Mouse (Mus musculus) midbrain, embryonic 13.5 days (tissue): ENCODE data around the gene Thsd7b. TPM values are rescaled to one million over a fixed set of nuclear protein-coding genes. Genes with fewer than 3 reads are reported as not detected.
A peak's percentile ranks its signal among the peaks of the same experiment; 100 is the strongest.

Experiments
- ATAC-seq: fragments of 200-750 bp; cut with Nextera tagmentation; 2 replicates; pipeline ENCODE4 v1.8.0; 2017; ENCODE audit warnings: mild to moderate bottlenecking, moderate TSS enrichment, moderate library complexity
- H3K27ac ChIP-seq: fragments of 300-500 bp; sonication (generic); 2 replicates; pipeline ENCODE4 v1.5.1; 2015; ENCODE audit warnings: inconsistent platforms, mild to moderate bottlenecking, moderate library complexity
- H3K27me3 ChIP-seq: fragments of 300-500 bp; sonication (generic); 2 replicates; pipeline ENCODE4 v1.6.1; 2015; ENCODE audit warnings: mild to moderate bottlenecking, inconsistent platforms
- H3K36me3 ChIP-seq: fragments of 300-500 bp; sonication (generic); 2 replicates; pipeline ENCODE4 v1.6.1; 2015; ENCODE audit warnings: mild to moderate bottlenecking, inconsistent platforms
- H3K4me1 ChIP-seq: fragments of 300-500 bp; sonication (generic); replicated peaks from 2 replicates; pipeline ENCODE4 v1.6.1; 2015; ENCODE audit warnings: inconsistent platforms
- H3K4me2 ChIP-seq: fragments of 300-500 bp; sonication (generic); replicated peaks from 2 replicates; pipeline ENCODE4 v1.6.1; 2015; ENCODE audit warnings: moderate library complexity, mild to moderate bottlenecking, inconsistent platforms
- H3K4me3 ChIP-seq: fragments of 300-500 bp; sonication (generic); replicated peaks from 2 replicates; pipeline ENCODE4 v1.5.1; 2015; ENCODE audit warnings: mild to moderate bottlenecking, inconsistent platforms
- H3K9ac ChIP-seq: fragments of 300-500 bp; sonication (generic); replicated peaks from 2 replicates; pipeline ENCODE4 v1.6.1; 2015; ENCODE audit warnings: mild to moderate bottlenecking, inconsistent platforms
- H3K9me3 ChIP-seq: fragments of 300-500 bp; sonication (generic); 2 replicates; pipeline ENCODE4 v1.6.1; 2016; ENCODE audit warnings: mild to moderate bottlenecking, inconsistent platforms
- WGBS: fragments of 180-500 bp; shearing (Covaris S2); methylation state at CpG from one replicate; pipeline ENCODE4 v1.1.7; 2015; 5-methylcytosine and 5-hydroxymethylcytosine counted together
- polyA plus RNA-seq: library from polyadenylated mRNA; unstranded; fragments of >200 nt; fragmentation: Nextera tagmentation; extraction: Ambion mirVana; gene quantifications from 2 replicates; pipeline ENCODE4 v1.2.1, GENCODE M21; 2015

Gene Thsd7b
- 9.5 and 9.6 TPM in 2 replicates for polyA plus RNA-seq

DNA sequence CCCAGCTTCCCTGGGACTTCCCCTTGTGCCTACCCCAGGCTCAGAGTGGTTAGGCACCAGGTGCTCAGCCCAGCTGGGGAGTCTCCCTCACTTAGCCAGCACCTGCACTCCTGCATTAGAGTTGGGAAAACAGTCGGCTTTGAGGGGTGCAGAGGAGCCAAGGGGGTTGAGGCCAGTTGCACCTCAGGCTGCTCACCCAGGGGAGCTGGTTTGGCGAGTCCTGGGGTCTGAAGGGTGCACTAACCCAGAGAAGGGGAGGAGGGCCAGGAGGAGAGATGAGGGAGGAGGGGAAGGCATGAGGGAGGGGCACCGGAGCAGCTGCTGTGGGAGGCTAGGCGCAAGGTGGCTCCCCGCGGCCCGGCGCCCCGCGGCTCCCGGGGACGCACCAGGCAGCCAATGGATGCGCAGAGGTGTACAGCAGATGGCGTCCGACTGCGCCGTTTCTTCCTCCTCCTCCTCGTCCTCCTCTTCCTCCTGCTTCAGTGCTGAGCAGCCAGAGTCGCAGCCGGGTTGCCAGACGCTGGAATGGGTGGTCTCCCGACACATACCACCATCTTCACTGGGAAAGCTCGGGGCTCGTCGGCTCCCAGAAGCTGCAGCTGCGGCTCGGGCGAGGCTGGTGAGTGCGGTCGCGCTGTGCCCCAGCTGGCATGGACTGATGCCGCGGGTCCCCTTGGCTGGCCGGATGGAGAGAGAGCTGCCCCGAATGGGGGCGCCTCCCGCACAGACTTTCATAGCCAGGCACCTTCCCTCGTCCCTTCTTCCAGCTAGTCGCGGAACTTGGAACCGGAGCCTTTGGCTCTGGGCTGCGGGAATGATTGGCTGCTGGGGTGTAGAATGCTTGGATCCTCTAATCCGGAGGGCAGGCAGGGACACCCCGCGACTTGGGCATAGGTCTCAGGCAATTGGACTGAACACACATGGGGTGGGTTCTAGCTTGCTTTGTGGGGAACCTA, at the start of gene Thsd7b:
Gene Thsd7b, plus strand, starts transcription at position 321 of the 956 bp plus-strand sequence.
- no peaks in the 10 kb centered on the region for H3K27me3 ChIP-seq
- H3K27ac ChIP-seq = 0 out of 2 replicates have a peak within 1 kb of the TSS, but pooled peaks have one; percentile 53
- H3K4me2 ChIP-seq = peak within 1 kb of the TSS; percentile 88
- H3K4me3 ChIP-seq = peak within 1 kb of the TSS; percentile 64
- H3K36me3 ChIP-seq = no peaks in the 10 kb centered on the region
- peaks cover 19% of the 10 kb centered on the region for H3K4me1 ChIP-seq
- no peaks in the 10 kb centered on the region for H3K9me3 ChIP-seq
- H3K9ac ChIP-seq = peak within 1 kb of the TSS; percentile 70
- peak; percentile 90 for ATAC-seq
- WGBS = under 1% methylated on average over 41 of the region's 45 CpGs

- Histone ChIP-seq H3K4me2 (no peak overlapping the region), H3K9me3 (no peaks in the 10 kb centered on the region), H3K4me1 (no peaks in the 10 kb centered on the region), H3K9ac (no peak overlapping the region), H3K36me3 (no peaks in the 10 kb centered on the region), H3K27ac (no peak overlapping the region), H3K4me3 (no peak overlapping the region), H3K27me3 (no peaks in the 10 kb centered on the region)
- 60% methylated on average over 3 of the region's 3 CpGs for WGBS
- no peak for ATAC-seq
These were observed 28.8 kb upstream of the Thsd7b start for GRCm38 (mm10) chr1:129244292-129244691.

- no peak overlapping the region for H3K9ac ChIP-seq
- ATAC-seq = no peak
- no peak overlapping the region for H3K4me3 ChIP-seq
- H3K36me3 ChIP-seq = no peaks in the 10 kb centered on the region
- no peaks in the 10 kb centered on the region for H3K9me3 ChIP-seq
- no peaks in the 10 kb centered on the region for H3K27me3 ChIP-seq
- 83% methylated on average over 6 of the region's 6 CpGs for WGBS
- no peaks in the 10 kb centered on the region for H3K4me1 ChIP-seq
- H3K27ac ChIP-seq = no peak overlapping the region
- H3K4me2 ChIP-seq = no peak overlapping the region
These were observed 22.2 kb upstream of the Thsd7b start for GRCm38 (mm10) chr1:129250704-129251443.

DNA sequence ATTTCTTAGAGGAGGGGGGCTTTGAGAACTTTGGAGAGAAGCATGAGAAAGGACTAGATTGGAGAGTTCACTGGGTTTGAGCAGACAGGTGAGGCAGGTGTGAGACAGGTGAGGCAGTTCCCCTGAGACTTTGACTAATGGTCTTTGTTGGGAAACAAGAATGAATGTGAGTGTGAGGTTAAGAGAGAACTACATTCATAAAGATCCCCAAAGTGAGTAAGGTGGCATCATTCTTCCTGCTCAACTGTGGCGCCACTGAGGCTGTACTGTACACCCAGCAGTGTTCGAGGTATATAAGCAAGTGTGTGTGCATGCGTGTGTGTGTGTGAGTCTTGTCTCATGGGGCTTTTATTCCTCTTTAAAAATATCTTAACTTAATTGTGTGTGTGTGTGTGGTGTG, 6.4 kb upstream of the Thsd7b start:
- Histone ChIP-seq H3K27ac (no peak overlapping the region), H3K9ac (no peak overlapping the region), H3K4me1 (no peaks in the 10 kb centered on the region), H3K4me3 (no peak overlapping the region), H3K4me2 (no peak overlapping the region), H3K9me3 (no peaks in the 10 kb centered on the region), H3K36me3 (no peaks in the 10 kb centered on the region), H3K27me3 (no peaks in the 10 kb centered on the region)
- ATAC-seq = no peak
- 85% methylated on average over 3 of the region's 3 CpGs for WGBS

DNA sequence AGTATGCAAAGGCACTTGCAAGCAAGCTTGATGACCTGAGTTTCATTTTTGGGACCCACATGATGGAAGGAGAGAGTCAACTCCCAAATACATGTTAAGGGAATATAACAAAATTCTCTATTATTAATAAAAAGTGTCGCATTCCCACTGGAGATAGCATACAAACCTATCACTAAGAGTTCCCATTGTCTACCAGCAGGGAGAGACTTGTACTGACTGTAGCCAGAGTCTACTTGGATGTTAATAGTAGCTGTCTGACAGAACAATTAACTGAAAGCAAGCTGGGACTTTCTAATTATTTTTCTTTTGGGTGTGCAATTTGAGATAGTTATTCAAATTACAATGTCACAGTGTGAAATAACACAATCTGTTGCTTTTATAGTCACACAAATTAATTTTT, 31.1 kb downstream of the Thsd7b start:
- H3K27ac ChIP-seq = no peak overlapping the region
- H3K27me3 ChIP-seq = no peaks in the 10 kb centered on the region
- H3K4me3 ChIP-seq = no peak overlapping the region
- H3K4me1 ChIP-seq = no peaks in the 10 kb centered on the region
- H3K9ac ChIP-seq = no peak overlapping the region
- no peaks in the 10 kb centered on the region for H3K9me3 ChIP-seq
- 96% methylated on average over 1 of the region's 1 CpGs for WGBS
- H3K4me2 ChIP-seq = no peak overlapping the region
- no peak for ATAC-seq
- no peaks in the 10 kb centered on the region for H3K36me3 ChIP-seq

DNA sequence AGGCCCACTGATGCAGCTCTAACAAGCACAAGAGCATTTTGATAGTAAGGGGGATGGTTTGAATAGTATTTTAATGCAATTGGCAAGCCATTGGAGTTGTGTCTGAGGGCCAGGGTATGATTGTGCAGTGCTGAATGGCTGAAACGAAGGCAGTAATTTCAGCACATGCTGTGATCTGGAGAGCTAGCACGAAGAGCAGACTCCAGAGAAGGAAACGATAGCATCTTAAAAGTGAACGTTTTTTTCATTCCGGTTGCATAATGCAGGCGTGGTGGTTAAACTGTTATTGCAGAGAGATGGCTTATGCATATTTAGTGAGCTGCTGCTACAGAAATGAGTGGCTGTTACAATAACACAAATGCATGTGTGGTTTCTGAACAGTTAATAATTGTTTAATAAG, 51.3 kb downstream of the Thsd7b start:
- 59% methylated on average over 6 of the region's 6 CpGs for WGBS
- Histone ChIP-seq H3K4me1 (peaks cover 10% of the 10 kb centered on the region; the same call in 1 of the 2 replicates), H3K27me3 (no peaks in the 10 kb centered on the region), H3K36me3 (no peaks in the 10 kb centered on the region), H3K9ac (no peak overlapping the region), H3K9me3 (no peaks in the 10 kb centered on the region), H3K4me3 (no peak overlapping the region), H3K4me2 (no peak overlapping the region), H3K27ac (peak overlapping the region; percentile 22; the same call in 1 of the 2 replicates)
- peak; percentile 63; the same call in 1 of the 2 replicates for ATAC-seq

- no peaks in the 10 kb centered on the region for H3K27me3 ChIP-seq
- H3K4me1 ChIP-seq = peaks cover 10% of the 10 kb centered on the region; the same call in 1 of the 2 replicates
- no peaks in the 10 kb centered on the region for H3K9me3 ChIP-seq
- H3K4me3 ChIP-seq = no peak overlapping the region
- peak; percentile 69 for ATAC-seq
- no peak overlapping the region for H3K4me2 ChIP-seq
- H3K9ac ChIP-seq = no peak overlapping the region
- no peaks in the 10 kb centered on the region for H3K36me3 ChIP-seq
- H3K27ac ChIP-seq = peak overlapping the region; percentile 22; the same call in 1 of the 2 replicates
- WGBS = 60% methylated on average over 2 of the region's 2 CpGs
These were observed 51.7 kb downstream of the Thsd7b start for GRCm38 (mm10) chr1:129324798-129325197.

DNA sequence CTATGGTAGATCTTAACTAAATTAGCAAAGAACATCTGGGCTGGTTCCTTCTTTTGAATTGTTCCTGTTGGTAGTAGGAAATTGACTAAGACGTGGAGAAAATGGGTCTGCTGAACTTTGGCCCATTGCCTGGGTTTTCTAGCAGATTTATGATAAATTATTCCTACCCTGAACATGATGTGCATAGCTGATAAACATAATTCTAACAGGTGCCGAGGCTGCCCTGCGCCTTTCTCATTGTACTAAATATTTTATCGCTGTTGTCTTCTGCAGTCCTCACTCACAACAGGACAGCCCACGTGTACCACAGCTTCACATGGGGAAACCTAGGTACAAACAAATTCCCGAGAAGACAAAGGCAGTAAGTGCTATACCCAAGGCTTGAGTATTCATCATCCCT, 83.5 kb downstream of the Thsd7b start:
- Histone ChIP-seq H3K9ac (no peak overlapping the region), H3K9me3 (no peaks in the 10 kb centered on the region), H3K27ac (peak overlapping the region; percentile 68), H3K4me1 (peaks cover 17% of the 10 kb centered on the region), H3K4me3 (no peak overlapping the region), H3K27me3 (no peaks in the 10 kb centered on the region), H3K36me3 (no peaks in the 10 kb centered on the region), H3K4me2 (no peak overlapping the region)
- ATAC-seq = 0 out of 2 replicates have a peak, but pooled peaks have one; percentile 38
- WGBS = 39% methylated on average over 6 of the region's 6 CpGs

DNA sequence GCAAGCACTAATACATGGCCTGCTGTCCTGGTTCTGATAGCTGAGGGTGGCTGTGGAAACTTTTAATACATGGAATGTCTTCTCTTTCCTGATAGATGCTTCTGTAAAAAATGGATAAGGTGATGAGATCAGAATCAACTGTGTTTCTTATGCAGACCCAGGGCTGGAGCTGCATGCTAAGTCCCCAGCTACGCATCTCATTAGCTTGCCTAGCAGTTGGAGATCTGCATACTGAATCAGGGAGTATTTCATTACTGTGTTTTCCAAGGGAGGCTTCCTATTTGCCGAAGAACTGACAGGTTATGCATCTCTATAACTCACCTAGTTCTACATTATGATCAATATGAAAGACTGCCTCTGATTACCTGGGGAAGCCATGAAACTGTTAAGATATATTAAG, 84.3 kb downstream of the Thsd7b start:
- Histone ChIP-seq H3K27ac (peak overlapping the region; percentile 68), H3K9ac (no peak overlapping the region), H3K36me3 (no peaks in the 10 kb centered on the region), H3K4me1 (peaks cover 17% of the 10 kb centered on the region), H3K27me3 (no peaks in the 10 kb centered on the region), H3K4me3 (no peak overlapping the region), H3K9me3 (no peaks in the 10 kb centered on the region), H3K4me2 (peak overlapping the region; percentile 22)
- peak; percentile 92 for ATAC-seq
- 28% methylated on average over 2 of the region's 2 CpGs for WGBS

- no peak overlapping the region for H3K27ac ChIP-seq
- 93% methylated on average over 4 of the region's 4 CpGs for whole genome bisulfite sequencing
- no peaks in the 10 kb centered on the region for H3K9me3 ChIP-seq
- no peak overlapping the region for H3K9ac ChIP-seq
- ATAC-seq = no peak
- H3K4me2 ChIP-seq = no peak overlapping the region
- no peaks in the 10 kb centered on the region for H3K27me3 ChIP-seq
- no peak overlapping the region for H3K4me3 ChIP-seq
- H3K4me1 ChIP-seq = 0 out of 2 replicates have a peak, but pooled peaks cover 2% of the 10 kb centered on the region
- H3K36me3 ChIP-seq = no peaks in the 10 kb centered on the region
These were observed 90.3 kb downstream of the Thsd7b start for GRCm38 (mm10) chr1:129363368-129363767.

GRCm38 (mm10) chr1:129364828-129365227, 91.7 kb downstream of the Thsd7b start:
- Histone ChIP-seq H3K27ac (peak overlapping the region; percentile 10; the same call in 1 of the 2 replicates), H3K36me3 (no peaks in the 10 kb centered on the region), H3K4me3 (no peak overlapping the region), H3K27me3 (no peaks in the 10 kb centered on the region), H3K9ac (no peak overlapping the region), H3K4me1 (0 out of 2 replicates have a peak, but pooled peaks cover 2% of the 10 kb centered on the region), H3K9me3 (no peaks in the 10 kb centered on the region), H3K4me2 (no peak overlapping the region)
- ATAC-seq = no peak

GRCm38 (mm10) chr1:129365590-129365989, 92.5 kb downstream of the Thsd7b start:
- ATAC-seq = no peak
- 47% methylated on average over 1 of the region's 1 CpGs for WGBS

More at GRCm38 (mm10) chr1:129365590-129365989, 92.5 kb downstream of the Thsd7b start:
- Histone ChIP-seq H3K9me3 (no peaks in the 10 kb centered on the region), H3K4me1 (0 out of 2 replicates have a peak, but pooled peaks cover 2% of the 10 kb centered on the region), H3K4me2 (no peak overlapping the region), H3K9ac (no peak overlapping the region), H3K36me3 (no peaks in the 10 kb centered on the region), H3K27me3 (no peaks in the 10 kb centered on the region), H3K4me3 (no peak overlapping the region), H3K27ac (no peak overlapping the region)
